Mouse (Mus musculus): ENCODE data around the gene Tulp4.
"Not testable (repeated sequence)": the region's sequence is repeated elsewhere in the genome, so short reads cannot be mapped to it uniquely, and the experiment has no call there.

Gene Tulp4

DNA sequence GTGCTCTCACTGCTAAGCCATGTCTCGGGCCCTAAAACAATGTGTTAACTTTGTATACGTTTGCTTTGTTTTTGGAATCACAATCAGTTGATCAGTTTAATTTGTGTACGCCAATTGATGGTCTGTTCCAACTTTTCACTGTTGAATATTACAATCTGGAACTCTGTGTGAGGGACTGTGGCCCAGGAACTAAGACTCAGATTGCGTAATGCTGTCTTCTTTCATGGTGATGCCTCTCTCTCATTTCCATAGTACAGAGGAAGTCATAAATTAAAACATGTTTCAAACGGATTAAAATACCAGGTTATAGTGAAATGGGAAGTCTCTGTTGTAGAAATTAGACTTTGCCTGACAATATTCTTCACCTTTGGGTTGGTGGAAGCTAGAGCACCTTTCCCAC lies 83.0 kb downstream of the Tulp4 start:
- no peak for DNase-seq (ENCODE audit: low read depth)

- DNase-seq (ENCODE audit: low read depth) = no peak
Measured at GRCm38 (mm10) chr17:6192275-6192674, 86.0 kb downstream of the Tulp4 start.

DNA sequence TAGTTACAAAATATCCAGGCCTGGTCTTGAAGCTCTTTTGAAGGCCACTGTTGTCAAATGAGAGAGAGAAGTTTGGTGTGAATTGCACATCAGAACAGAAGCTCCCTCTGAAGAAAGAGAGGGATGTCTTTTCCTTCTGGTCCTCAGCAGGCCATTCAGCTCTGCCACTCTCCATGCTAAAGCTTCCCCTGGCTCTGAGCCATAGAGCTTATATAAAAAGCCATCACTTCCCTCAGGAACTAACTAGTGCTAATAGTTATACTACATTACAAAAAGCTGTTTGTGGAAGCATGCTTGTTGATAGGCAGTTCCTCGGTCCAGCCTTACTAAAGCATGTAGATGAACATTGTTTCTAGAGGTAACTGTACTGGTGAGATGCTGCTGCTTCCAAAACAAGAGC lies 89.2 kb downstream of the Tulp4 start:
- DNase-seq (ENCODE audit: low read depth) = no peak

- no peak for DNase-seq (ENCODE audit: low read depth)
Measured at GRCm38 (mm10) chr17:6197491-6197890, 91.3 kb downstream of the Tulp4 start.

DNA sequence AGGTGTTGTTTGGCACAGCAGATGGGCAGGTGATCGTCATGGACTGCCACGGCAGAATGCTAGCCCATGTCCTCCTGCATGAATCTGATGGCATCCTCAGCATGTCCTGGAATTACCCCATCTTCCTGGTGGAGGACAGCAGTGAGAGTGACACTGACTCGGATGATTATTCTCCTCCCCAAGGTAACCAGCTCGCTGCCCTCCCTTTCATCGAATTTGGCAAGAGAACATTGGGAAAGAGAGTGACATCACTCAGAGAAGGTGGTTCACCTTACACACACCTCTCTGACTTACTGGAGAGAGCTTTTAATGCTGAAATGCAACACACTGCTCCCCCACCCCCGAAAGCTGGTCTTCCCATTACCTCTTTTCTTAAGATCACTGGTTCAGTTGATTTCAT lies 92.4 kb downstream of the Tulp4 start:
- DNase-seq (ENCODE audit: low read depth) = no peak

DNA sequence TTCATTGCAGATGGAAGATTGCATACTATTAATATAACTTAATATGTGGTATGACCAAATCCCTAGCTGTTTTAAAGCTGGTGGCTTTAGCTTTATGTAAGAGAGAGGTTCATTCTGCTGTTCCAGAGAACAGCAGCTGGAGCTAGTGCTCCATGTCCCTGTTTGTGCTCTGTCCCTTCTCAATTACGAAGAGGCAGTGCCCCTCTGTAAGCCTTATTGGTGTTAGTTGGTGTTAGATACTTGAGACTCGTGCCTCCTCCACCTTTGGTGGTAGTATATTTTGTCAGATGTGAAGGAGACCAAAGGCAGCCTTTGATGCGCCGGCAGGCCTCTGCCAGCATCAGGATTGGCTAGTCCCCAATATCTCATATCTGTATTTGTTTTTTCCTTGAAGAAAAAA lies 92.9 kb downstream of the Tulp4 start:
- no peak for DNase-seq (ENCODE audit: low read depth)

DNA sequence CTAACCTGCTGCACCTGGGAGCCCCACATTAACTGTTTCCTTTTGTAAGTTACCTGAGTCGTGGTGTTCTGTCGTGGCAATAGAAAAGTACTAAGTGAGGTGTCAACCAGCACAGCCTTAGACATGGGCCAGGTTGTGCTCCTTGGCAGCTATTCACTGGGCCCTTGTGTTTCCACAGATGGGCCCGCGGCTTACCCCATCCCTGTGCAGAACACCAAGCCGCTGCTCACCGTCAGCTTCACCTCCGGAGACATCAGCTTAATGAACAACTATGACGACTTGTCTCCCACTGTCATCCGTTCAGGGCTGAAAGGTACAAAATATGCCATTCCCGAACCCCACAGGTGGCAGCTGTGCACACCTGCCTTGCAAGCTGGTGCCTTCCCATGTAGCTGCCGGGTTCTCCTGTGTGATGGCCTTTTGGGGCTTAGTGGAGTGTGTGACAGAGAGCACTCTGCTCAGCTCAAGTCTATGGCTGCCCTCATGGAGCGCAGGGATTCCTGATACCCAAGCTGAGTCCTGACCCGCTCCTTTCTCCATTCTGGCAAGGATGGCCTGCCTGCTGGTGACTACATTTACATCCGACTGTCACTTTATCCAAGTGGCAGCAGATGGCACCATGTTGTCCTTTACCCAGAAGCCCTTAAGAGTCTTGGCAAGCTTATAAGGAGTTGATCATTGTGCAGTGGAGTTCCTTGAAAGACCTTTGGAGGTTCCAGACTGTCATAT lies 95.4 kb downstream of the Tulp4 start:
- no peak for DNase-seq (ENCODE audit: low read depth)

DNA sequence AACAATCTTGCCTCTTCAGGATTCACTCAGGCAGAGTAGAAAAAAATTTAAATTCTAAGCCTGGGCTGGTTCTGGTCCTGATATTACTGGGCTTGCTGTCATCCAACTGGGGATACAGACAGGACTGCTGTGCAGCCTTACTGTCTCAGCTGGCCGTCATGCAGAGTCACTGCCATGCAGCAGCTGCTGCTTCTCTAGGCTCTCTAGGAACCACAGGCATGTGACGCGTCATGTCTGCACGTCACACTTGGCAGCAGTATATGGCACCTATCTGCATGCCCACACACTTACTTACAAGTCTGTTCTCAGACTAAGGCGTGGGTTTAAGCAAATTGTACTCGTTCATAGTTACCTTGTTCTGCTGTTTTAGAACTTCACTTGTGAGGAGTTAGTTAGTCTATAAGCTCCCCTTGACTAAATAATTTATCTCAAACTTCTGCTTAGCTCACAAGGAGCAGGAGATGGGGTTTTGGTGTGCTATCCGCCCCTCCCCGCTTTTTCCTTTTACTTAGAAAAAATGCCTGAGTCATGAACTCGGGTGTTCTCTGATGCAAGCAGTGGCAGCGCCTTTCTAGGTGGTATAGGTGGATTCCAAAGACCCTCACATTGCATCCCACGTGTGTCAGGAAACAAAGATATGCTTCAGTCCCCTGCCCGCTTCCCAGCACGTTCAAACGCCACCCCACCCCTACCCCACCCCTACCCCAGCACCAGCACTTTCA lies 96.3 kb downstream of the Tulp4 start:
- peak; percentile 84 for DNase-seq (ENCODE audit: low read depth)

GRCm38 (mm10) chr17:6203126-6203525 lies 96.9 kb downstream of the Tulp4 start:
- no peak for DNase-seq (ENCODE audit: low read depth)

DNA sequence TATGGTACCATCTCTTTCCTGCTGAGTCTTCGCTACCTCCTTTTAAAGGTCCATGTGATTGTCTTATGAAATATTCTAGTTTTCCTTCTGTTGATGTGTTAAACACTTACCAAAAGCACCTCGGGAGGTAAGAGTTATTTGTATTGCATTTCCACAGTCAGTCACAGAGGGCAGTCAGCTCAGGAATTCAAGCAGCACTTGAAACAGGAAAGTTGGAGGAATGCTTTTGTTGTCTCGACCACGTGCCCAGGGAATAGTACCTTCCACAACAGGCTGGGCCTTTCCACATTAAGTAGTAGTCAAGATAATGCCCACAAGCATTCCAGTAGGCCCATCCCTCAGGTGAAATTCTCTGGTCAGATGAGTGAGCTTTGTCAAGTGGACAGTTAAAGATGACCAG lies 97.6 kb downstream of the Tulp4 start:
- DNase-seq (ENCODE audit: low read depth) = no peak

DNA sequence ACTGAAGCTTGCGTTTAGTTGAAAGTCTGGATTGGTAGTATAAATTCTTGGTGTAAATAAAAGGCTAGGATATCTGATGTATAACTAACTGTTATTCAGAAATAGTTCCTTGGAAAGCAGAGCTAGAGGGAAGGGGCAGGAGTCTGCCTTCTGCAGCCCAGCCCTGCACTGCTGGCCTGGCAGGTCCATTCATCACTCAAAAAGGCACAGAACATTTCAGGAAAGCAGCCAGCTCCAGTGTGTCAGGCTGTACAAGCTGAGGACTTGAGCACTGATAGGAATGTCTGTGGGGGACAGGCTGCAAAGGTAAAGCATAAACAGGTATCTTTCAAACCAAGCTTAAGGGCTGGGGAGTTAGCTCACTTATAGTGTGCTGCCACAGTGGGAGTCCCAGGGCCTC lies 105.5 kb downstream of the Tulp4 start:
- DNase-seq (ENCODE audit: low read depth) = no peak

DNA sequence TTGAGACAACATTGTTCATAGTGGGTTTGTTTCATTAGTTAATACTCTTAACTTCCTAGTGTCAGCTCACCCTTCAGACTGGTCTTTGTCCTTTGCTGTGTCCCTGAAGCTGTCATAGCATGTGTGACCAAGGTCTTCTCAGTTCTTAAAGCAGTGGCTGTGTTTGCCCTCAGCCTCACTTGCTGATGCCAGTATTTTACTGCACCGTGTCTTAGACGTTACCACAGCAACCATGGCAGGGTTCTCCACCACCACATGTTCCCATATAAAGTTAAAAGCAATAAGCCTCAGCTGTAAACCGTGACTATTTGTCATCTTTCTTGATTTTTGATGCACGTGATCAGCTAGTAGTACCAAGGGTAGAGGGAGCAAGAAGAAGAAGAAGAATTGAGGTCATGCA lies 109.4 kb downstream of the Tulp4 start:
- no peak for DNase-seq (ENCODE audit: low read depth)

GRCm38 (mm10) chr17:6216514-6216913 lies 110.3 kb downstream of the Tulp4 start:
- DNase-seq (ENCODE audit: low read depth) = no peak

DNA sequence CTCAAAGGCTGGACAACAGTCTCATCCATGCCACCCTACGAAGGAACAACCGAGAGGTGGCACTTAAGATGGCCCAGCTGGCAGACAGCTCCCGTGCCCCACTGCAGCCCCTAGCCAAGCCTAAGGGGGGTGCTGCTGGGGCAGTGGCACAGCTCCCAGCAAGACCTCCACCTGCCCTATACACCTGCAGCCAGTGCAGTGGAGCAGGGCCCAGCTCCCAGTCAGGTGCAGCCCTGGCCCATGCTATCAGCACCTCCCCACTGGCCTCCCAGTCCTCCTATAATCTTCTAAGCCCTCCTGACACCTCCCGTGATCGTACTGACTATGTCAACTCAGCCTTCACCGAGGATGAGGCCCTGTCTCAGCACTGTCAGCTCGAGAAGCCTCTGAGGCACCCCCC lies 126.4 kb downstream of the Tulp4 start:
- not testable (repeated sequence) for DNase-seq (ENCODE audit: low read depth)

DNA sequence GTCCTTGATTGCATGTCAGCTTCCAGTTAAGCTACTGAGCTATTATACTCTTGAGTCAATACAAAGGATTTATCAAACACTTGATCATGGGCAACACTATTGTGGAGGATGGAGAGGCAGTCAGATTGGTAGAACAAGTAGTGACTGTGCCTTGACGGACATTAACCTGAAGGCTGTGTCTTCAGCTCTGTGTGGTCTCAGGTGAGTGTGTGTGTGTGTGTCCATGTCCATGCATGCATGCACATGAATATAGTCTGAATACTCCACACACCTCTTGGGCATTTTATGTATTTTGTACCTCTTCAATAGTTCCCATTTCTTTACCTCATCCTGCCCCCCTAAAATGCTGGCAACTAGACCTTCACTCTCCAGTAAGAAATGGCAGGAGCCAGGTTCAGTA lies 145.1 kb downstream of the Tulp4 start:
- not testable (repeated sequence) for DNase-seq (ENCODE audit: low read depth)

DNA sequence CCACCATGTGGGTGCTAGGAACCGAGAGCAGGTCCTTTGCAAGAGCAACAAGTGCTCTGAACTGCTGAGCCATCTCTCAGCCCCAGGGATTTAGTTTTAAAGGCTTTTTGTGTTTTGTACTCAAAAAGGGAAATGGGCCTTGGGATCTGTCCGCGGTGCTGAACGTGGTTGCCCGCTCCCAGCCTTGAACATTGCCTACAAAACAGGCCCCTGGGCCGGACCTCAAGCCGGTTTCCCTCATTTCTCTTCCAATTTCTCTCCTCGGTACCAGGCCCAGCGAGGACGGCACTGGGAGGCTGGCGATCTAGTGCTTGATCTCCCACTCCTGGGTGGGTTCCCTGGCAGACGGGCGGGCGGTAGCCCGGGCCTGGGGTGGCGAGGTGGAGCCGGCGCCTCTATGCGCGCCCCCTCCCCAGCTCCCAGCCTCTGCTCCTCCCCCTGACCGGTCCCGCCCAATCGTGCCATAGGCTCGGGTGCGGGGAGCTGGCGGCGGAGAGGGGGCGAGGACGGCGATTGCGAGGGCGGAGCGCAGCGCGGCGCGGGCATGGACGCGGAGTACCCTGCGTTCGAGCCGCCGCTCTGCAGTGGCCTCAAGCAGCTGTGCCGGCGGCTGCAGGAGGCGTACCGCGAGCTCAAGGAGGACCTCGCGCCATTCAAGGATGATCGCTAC lies 150.3 kb downstream of the Tulp4 start, which contains the start of gene Tmem181a:
Gene Tmem181a (plus strand): TSS at position 461 of the 670 bp plus-strand sequence.
- not testable (repeated sequence) for DNase-seq (ENCODE audit: low read depth)

DNA sequence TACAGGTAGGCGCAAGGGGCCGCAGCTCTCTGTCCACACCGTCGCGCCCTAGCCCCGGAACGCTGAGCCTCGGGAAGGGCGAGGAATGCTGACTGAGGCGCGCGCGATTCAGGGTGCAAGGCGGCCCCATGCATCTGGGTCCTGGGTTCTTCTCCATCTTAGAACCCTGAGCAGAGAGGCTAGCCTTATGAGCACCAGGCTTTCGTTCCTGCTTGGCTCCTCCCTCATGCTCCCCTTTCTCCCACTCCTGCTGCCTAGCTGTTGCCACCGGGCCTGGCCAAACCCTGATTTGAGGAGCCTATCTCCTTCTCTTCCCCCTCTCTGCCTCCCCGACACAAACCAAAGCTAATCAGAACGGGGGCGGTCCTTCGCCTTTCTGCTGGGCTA lies 150.8 kb downstream of the Tulp4 start:
- DNase-seq (ENCODE audit: low read depth) = not testable (repeated sequence)

DNA sequence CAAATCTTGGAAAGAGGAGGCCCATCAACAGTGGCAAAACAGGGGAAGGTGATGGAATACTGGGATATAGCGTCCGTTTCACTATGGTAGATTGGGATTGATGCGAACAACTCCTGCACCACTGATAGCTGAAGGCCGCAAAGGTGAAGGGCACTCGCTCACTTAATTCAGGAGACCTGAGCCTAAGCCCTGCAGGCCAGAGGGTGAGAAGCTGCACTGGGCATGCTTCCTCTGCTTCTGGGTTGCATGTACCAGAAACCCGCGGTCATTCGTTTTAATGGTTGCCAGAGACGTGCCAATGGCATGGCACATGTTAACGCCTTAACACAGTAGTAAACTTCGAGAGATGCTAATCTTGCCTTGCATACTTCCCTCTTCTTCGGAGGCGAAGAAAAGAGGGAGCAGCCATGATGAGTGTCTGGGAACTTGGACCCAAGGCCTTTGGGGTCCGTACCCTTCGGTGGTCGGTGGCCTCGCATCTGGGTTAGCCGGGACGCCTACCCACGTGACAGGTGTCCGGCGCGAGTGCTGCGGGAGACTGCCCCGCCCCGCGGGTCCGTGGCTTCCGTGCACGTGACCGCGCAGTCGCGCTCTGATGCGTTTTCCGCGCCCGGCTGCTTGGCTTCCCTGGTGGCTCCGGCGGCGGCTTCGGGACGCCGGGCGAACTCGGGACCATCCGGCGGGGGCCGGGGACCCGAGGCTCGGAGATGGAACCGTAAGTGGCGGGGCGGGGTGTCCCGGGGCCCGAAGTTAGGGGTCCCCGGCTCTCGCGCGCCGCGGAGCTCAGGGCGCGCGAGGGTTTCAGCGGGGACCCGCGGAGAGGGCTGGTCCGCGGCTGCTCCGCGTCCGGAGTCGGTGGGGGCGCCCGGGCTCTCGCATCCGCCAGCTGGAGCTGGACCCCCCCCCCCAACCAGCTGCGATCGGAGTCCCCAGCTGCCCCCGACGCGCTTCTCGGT lies 163.9 kb downstream of the Tulp4 start:
- peak; percentile 2 for DNase-seq (ENCODE audit: low read depth)

DNA sequence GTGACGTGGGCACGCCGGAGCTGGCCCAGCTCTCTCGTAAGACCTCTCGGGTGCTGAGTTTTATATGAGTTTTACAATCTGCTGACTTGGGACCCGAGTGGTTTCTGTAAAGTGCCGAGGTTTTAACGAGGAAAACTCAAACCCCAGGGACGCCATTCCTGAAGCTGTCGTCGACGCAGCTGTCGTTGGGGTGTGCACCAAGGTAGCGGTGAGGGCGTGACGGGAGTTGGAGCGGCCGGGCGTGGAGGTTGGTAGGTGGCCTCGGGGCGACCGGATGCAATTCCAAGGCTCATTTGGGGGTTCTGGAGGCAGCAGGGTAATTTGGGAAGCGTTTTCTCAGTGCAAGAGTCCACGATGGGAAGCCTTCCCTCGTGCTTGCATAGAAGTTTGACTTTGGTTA lies 164.6 kb downstream of the Tulp4 start:
- peak; percentile 1 for DNase-seq (ENCODE audit: low read depth)

DNA sequence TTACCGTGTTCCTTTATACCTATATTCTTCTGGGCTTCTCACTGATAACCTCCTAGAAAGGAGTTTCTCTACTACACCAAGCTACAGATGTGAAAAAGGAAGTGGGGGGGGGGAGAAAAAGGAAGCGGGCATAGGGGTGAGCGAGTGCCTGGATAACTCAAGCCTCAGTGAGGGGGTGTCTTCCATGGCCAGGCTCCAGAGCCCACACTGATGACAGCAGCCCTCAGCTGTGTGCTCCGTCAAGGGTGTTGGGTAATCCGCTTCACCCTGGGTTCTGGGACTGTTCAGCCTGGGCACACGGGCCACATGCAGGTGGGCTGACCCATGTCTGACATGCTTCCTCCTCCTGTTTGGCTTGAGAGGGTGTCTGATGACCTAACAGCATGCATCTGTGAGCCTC lies 165.7 kb downstream of the Tulp4 start:
- not testable (repeated sequence) for DNase-seq (ENCODE audit: low read depth)

GRCm38 (mm10) chr17:6274693-6275092 lies 168.5 kb downstream of the Tulp4 start:
- not testable (repeated sequence) for DNase-seq (ENCODE audit: low read depth)

GRCm38 (mm10) chr17:6279205-6279604 lies 173.0 kb downstream of the Tulp4 start:
- not testable (repeated sequence) for DNase-seq (ENCODE audit: low read depth)

Data from NIH3T3 (cell line).